Mouse (Mus musculus) macrophage (primary cell): ENCODE measurements around the gene Sdcbp2. TPM values are rescaled to one million over a fixed set of nuclear protein-coding genes. Genes with fewer than 3 reads are reported as not detected.
"Not testable (repeated sequence)": the region's sequence is repeated elsewhere in the genome, so short reads cannot be mapped to it uniquely, and the experiment has no call there.

Experiments
- H3K27ac ChIP-seq: fragments of 350-480 bp; formaldehyde crosslinking; 2 replicates; pipeline ENCODE4 v1.9.0; 2021
- H3K36me3 ChIP-seq: fragments of 350-480 bp; formaldehyde crosslinking; 2 replicates; pipeline ENCODE4 v1.9.0; 2021; ENCODE audit errors: inconsistent target
- H3K4me3 ChIP-seq: fragments of 350-480 bp; formaldehyde crosslinking; 2 replicates; pipeline ENCODE4 v1.9.0; 2021; ENCODE audit errors: inconsistent target
- H3K79me2 ChIP-seq: fragments of 350-480 bp; formaldehyde crosslinking; 2 replicates; pipeline ENCODE4 v1.9.0; 2021; ENCODE audit errors: inconsistent target
- WGBS: methylation state at CpG from one replicate; pipeline ENCODE4 v1.1.7; 2026; ENCODE audit warnings: inconsistent platforms; ENCODE audit not compliant: missing documents; 5-methylcytosine and 5-hydroxymethylcytosine counted together
- polyA plus RNA-seq: library from polyadenylated mRNA; stranded (reverse); fragments of 250-400 nt; gene quantifications from 3 replicates; pipeline ENCODE4 v1.2.4, GENCODE M21; 2018; ENCODE audit warnings: inconsistent platforms

Sdcbp2 gene
- polyA plus RNA-seq, 1 experiment from 2014 or later: not detected

- Histone ChIP-seq H3K4me3 (no peak overlapping the region), H3K79me2 (no peaks in the 10 kb centered on the region), H3K36me3 (no peaks in the 10 kb centered on the region), H3K27ac (no peak overlapping the region)
- WGBS: 23% methylated on average over 3 of the region's 3 CpGs
Observed at GRCm38 (mm10) chr2:151585934-151586333, 13.5 kb downstream of the Sdcbp2 start.

GRCm38 (mm10) chr2:151586807-151587206 lies 14.4 kb downstream of the Sdcbp2 start:
- Histone ChIP-seq H3K4me3 (no peak overlapping the region), H3K79me2 (no peaks in the 10 kb centered on the region), H3K36me3 (no peaks in the 10 kb centered on the region), H3K27ac (no peak overlapping the region)
- WGBS: 69% methylated on average over 1 of the region's 1 CpGs

DNA sequence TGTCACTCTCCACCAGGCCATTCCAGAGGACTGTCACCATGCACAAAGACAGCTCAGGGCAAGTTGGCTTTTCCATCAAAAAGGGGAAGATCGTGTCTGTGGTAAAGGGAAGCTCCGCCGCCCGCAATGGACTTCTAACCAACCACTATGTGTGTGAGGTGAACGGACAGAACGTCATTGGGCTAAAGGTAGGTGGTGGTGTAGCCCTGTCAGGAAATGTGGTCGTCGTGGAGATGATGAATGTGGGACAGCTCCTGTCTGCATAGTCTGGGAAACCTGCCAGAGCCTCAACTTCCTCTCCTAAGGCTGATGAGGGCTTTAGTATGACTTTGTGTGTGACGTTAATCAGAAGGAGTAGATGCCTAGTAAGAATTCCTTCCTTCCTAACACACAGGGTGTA lies 14.9 kb downstream of the Sdcbp2 start:
- Histone ChIP-seq H3K36me3 (no peaks in the 10 kb centered on the region), H3K27ac (no peak overlapping the region), H3K4me3 (no peak overlapping the region), H3K79me2 (no peaks in the 10 kb centered on the region)
- WGBS: 1% methylated on average over 9 of the region's 9 CpGs

- Histone ChIP-seq H3K79me2 (no peaks in the 10 kb centered on the region), H3K36me3 (no peaks in the 10 kb centered on the region), H3K4me3 (no peak overlapping the region), H3K27ac (no peak overlapping the region)
- WGBS: 87% methylated on average over 2 of the region's 2 CpGs
Observed at GRCm38 (mm10) chr2:151598068-151598467, 25.6 kb downstream of the Sdcbp2 start.

DNA sequence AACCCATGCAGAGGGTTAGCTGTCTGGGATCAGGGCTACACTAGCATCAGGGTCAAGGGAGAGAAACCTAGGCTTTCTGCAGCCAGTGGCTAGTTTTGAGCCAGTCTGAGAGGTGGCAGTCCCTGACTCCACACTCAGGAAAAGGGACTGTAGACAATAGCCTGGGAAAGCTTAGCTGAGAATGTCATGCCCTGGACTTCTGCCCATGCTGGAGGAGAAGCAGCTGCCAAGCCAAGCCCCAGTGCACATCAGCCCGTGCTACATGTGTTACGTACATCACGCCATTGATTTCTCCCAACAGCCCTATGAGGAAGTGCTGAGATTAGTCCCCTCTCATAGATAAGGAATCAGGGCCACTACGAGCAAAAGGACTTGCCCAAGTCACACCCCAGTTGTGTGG lies 29.7 kb downstream of the Sdcbp2 start:
- Histone ChIP-seq H3K4me3 (no peak overlapping the region), H3K27ac (no peak overlapping the region), H3K79me2 (no peaks in the 10 kb centered on the region), H3K36me3 (no peaks in the 10 kb centered on the region)
- WGBS: 73% methylated on average over 4 of the region's 4 CpGs

GRCm38 (mm10) chr2:151603630-151604029 lies 31.2 kb downstream of the Sdcbp2 start:
- Histone ChIP-seq H3K79me2 (no peaks in the 10 kb centered on the region), H3K36me3 (no peaks in the 10 kb centered on the region), H3K4me3 (no peak overlapping the region), H3K27ac (no peak overlapping the region)
- 85% methylated on average over 4 of the region's 4 CpGs for WGBS

- Histone ChIP-seq H3K27ac (no peak overlapping the region), H3K79me2 (no peaks in the 10 kb centered on the region), H3K36me3 (no peaks in the 10 kb centered on the region), H3K4me3 (no peak overlapping the region)
- WGBS: 40% methylated on average over 9 of the region's 11 CpGs
Observed at GRCm38 (mm10) chr2:151605437-151605987, 33.1 kb downstream of the Sdcbp2 start.

- Histone ChIP-seq H3K27ac (no peak overlapping the region), H3K79me2 (no peaks in the 10 kb centered on the region), H3K4me3 (no peak overlapping the region), H3K36me3 (no peaks in the 10 kb centered on the region)
- 67% methylated on average over 1 of the region's 1 CpGs for WGBS
Observed at GRCm38 (mm10) chr2:151608435-151608834, 36.0 kb downstream of the Sdcbp2 start.

DNA sequence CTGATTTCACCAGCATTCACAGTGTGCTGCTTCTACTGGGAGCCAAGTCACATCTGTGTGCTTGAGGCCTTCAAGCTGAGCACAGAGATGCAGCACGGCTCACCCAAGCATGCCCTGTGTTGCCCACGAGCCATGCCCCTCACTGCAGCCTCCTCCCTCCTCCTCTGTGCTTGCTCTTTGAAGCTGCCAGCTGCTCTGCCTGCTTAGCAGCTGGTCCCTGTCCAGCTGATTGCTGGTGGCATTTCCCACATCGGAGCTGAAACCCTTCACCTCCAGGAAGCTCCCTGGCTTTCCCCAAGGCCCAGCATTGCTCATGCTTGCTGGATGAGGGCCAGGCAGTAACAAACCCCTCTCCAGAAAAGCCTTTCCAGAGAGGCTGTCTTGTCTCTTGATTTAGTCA lies 37.6 kb downstream of the Sdcbp2 start:
- WGBS: 60% methylated on average over 3 of the region's 3 CpGs
- Histone ChIP-seq H3K27ac (no peak overlapping the region), H3K79me2 (no peaks in the 10 kb centered on the region), H3K36me3 (no peaks in the 10 kb centered on the region), H3K4me3 (no peak overlapping the region)

DNA sequence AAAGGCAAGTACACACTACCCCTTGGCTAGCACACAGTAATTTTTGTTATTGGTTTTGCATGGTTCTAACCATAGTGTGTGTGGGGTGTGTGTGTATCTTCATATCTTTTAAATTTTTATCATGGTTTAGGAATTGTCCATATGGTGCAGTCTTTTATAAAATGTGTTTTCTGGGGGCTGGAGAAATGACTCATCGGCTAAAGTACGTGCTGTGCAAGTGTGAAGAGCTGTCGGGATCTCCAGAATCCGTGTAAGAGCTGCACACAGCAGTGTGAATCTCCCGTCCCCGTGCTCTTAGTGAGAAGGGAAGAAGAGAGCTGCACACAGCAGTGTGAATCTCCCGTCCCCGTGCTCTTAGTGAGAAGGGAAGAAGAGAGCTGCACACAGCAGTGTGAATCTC lies 43.4 kb downstream of the Sdcbp2 start:
- WGBS: 79% methylated on average over 6 of the region's 8 CpGs
- H3K4me3 ChIP-seq, H3K27ac ChIP-seq, H3K36me3 ChIP-seq, H3K79me2 ChIP-seq: not testable (repeated sequence)

DNA sequence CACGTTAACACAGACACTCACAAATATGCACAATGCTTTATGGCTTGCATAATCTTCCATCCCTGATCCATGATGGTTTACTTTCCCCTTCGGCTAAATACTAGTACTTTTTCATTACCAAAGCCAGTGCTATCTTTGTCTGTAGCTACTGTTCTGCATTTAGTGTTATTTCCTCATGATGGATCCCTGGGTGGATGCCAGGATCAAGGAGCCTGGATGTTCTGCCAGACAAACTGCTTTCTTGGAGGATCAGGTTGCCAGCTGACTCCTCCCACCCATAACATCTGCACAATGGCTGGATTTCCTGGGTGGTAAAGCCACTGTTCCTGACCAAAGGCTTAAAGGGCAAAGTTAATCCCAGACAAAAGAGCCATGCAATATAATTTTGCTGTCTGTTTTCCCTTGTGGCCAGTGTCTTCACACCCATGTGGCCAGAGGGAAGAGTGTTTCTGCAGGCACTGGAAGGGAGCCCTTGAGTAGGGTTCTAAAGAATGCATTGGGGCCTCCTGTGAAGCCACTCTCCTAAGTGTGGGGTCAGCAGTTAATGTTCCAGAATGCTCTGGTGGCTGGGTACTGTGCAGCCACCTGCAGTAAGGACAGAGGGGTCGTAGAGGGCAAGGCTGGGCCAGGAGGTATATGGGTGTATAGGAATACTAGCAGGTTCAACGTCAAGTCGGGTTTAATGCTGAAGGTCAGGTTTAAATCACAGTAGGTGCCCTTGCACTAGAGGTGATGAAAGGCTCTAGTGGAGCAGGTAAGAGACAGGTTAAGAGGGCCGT lies 44.3 kb downstream of the Sdcbp2 start:
- WGBS: 83% methylated on average over 6 of the region's 6 CpGs
- H3K4me3 ChIP-seq: no peak overlapping the region
- no peaks in the 10 kb centered on the region for H3K36me3 ChIP-seq
- no peak overlapping the region for H3K27ac ChIP-seq
- no peaks in the 10 kb centered on the region for H3K79me2 ChIP-seq

- 88% methylated on average over 3 of the region's 3 CpGs for WGBS
- H3K27ac ChIP-seq: no peak overlapping the region
- no peak overlapping the region for H3K4me3 ChIP-seq
- H3K36me3 ChIP-seq: no peaks in the 10 kb centered on the region
- no peaks in the 10 kb centered on the region for H3K79me2 ChIP-seq
Observed at GRCm38 (mm10) chr2:151623776-151624175, 51.4 kb downstream of the Sdcbp2 start.

- no peak overlapping the region for H3K27ac ChIP-seq
- H3K4me3 ChIP-seq: no peak overlapping the region
- H3K79me2 ChIP-seq: no peaks in the 10 kb centered on the region
- WGBS: 100% methylated on average over 7 of the region's 7 CpGs
- H3K36me3 ChIP-seq: no peaks in the 10 kb centered on the region
Observed at GRCm38 (mm10) chr2:151626296-151626695, 53.9 kb downstream of the Sdcbp2 start.

DNA sequence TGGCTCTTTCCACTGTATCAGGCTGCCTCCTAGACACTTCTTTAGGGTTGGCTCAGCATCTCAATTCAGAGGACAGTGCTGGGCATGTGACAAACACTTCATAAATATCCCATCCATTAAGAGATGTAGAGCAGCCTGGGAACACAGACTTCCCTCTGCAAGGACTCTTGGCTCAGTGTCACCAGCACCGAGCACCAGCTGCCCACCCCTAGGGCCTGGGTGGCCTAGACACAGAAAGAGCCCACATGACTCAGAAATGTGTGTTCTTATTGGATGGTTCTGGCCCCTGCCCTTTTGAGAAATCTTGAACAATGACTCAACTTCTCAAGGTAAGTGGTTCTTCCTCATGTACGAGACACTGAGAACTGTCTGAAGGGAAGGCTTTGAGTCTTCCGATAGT lies 55.6 kb downstream of the Sdcbp2 start:
- H3K27ac ChIP-seq: no peak overlapping the region
- H3K4me3 ChIP-seq: no peak overlapping the region
- WGBS: 90% methylated on average over 3 of the region's 3 CpGs
- no peaks in the 10 kb centered on the region for H3K36me3 ChIP-seq
- H3K79me2 ChIP-seq: no peaks in the 10 kb centered on the region

GRCm38 (mm10) chr2:151629310-151629709 lies 56.9 kb downstream of the Sdcbp2 start:
- Histone ChIP-seq H3K4me3 (no peak overlapping the region), H3K36me3 (no peaks in the 10 kb centered on the region), H3K27ac (no peak overlapping the region), H3K79me2 (no peaks in the 10 kb centered on the region)
- 53% methylated on average over 7 of the region's 7 CpGs for WGBS
